Mouse (Mus musculus): Measurements from ENCODE around the gene Tnpo1. TPM values are rescaled to one million over a fixed set of nuclear protein-coding genes. Genes with fewer than 3 reads are reported as not detected.

Tnpo1 gene
- polyA plus RNA-seq (2014; fragmentation: Nextera tagmentation; extraction: Ambion mirVana) = 29.7 and 52.2 TPM in 2 replicates

DNA sequence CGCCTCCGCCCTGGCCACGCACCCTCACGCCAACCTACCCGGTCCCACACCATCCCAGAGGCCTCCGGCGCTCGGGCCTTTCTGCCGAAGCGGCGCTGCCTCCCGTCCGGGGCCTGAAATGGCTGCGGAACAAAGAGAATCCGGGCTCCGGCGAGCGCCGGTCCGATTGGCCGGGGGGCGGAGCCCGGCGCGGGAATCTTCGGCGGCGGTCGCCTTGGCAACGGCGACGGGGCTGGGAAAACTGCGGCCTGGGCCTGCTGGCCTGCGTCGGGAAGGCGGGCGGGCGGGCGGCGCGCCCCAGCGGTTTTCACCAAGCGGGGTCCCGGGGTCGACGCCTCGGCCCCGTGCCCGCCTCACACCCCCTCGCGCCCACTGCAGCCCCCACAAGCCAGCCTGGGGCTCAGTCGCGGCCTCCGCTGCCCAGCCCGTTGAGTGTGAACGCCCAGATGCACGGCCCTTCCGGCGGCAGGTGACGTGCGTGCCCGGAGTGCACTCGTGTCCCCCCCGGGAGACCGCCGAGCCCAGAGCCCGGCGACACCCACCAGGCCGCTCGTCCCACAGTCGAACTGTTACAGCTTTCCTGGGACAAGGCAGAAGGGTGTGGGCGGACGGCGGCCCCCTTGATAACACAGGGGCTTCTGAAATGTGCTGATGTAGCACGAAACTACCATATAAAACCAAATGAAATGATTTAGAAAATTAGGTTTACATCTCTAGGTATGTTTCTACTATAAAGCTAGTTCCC is at the start of gene Tnpo1:
Gene Tnpo1, minus strand, starts transcription at position 172 of the 745 bp plus-strand sequence.
- Histone ChIP-seq H3K27me3 (ENCODE audit: control insufficient read depth, insufficient read depth, low read length) (no peaks in the 10 kb centered on the region), H3K36me3 (ENCODE audit: control insufficient read depth, insufficient read depth, low read length) (peaks cover 9% of the 10 kb centered on the region), H3K9me3 (replicated peaks; ENCODE audit: control insufficient read depth, low read length) (no peaks in the 10 kb centered on the region), H3K4me1 (ENCODE audit: control insufficient read depth, insufficient read depth, low read length) (no peaks in the 10 kb centered on the region), H3K4me3 (ENCODE audit: low read depth, low read length) (peak within 1 kb of the TSS; percentile 99), H3K4me2 (peak within 1 kb of the TSS; percentile 84), H3K27ac (ENCODE audit: low read depth, low read length) (peak within 1 kb of the TSS; percentile 98), H3K9ac (ENCODE audit: low read depth, low read length) (peak within 1 kb of the TSS; percentile 100)
- peak; percentile 92 for ATAC-seq (replicated peaks; ENCODE audit: insufficient number of reproducible peaks, low FRiP score, low TSS enrichment)
- under 1% methylated on average over 74 of the region's 75 CpGs for WGBS (ENCODE audit: insufficient replicate concordance)

DNA sequence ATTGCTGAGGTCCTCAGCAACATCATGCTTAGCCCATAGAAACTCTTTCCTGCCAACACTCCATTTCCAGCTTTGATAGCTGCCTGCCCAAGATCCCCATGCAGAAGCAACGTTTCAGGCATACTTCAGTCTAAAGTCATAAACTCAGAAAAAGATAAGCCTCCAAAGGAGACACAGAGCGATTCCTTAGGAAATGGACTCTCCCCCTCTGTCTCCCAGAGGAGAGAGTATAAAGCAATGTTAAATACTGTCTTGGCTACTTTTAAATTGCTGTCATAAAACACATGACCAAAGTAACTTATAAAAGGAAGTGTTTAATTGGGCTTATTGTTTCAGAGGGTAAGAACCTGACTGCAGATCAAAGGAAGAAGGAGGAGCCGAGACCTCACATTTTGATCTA is 45.9 kb upstream of the Tnpo1 start:
- Histone ChIP-seq H3K36me3 (ENCODE audit: control insufficient read depth, insufficient read depth, low read length) (no peaks in the 10 kb centered on the region), H3K4me1 (ENCODE audit: control insufficient read depth, insufficient read depth, low read length) (0 out of 2 replicates have a peak, but pooled peaks cover 4% of the 10 kb centered on the region), H3K4me3 (ENCODE audit: low read depth, low read length) (no peak overlapping the region), H3K27ac (ENCODE audit: low read depth, low read length) (no peak overlapping the region), H3K9ac (ENCODE audit: low read depth, low read length) (no peak overlapping the region), H3K9me3 (replicated peaks; ENCODE audit: control insufficient read depth, low read length) (no peaks in the 10 kb centered on the region), H3K4me2 (no peak overlapping the region), H3K27me3 (ENCODE audit: control insufficient read depth, insufficient read depth, low read length) (no peaks in the 10 kb centered on the region)
- ATAC-seq (replicated peaks; ENCODE audit: insufficient number of reproducible peaks, low FRiP score, low TSS enrichment) = no peak
- WGBS (ENCODE audit: insufficient replicate concordance) = 75% methylated on average over 3 of the region's 3 CpGs

DNA sequence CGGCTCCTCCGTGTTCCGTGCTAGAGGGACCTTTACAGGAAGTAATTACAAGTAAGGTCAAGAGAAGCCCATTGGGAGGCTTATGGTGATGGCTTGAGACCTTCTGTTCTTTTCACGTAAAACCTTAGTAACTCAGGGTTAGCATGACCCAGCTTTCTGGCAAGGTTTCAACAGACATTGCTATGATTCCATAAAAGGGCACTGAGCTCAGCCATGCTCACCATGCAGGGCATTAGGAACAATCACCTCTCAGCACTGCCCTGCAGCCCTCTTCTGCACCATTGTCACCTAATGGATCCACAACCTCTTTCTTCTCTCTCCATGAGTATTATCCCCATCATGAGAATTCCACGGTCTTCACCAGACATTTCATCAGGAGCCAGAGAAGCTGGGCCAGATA is 45.5 kb upstream of the Tnpo1 start:
- H3K27me3 ChIP-seq (ENCODE audit: control insufficient read depth, insufficient read depth, low read length) = no peaks in the 10 kb centered on the region
- 57% methylated on average over 5 of the region's 5 CpGs for WGBS (ENCODE audit: insufficient replicate concordance)
- H3K27ac ChIP-seq (ENCODE audit: low read depth, low read length) = no peak overlapping the region
- no peak overlapping the region for H3K4me2 ChIP-seq
- no peaks in the 10 kb centered on the region for H3K36me3 ChIP-seq (ENCODE audit: control insufficient read depth, insufficient read depth, low read length)
- no peaks in the 10 kb centered on the region for H3K9me3 ChIP-seq (replicated peaks; ENCODE audit: control insufficient read depth, low read length)
- H3K9ac ChIP-seq (ENCODE audit: low read depth, low read length) = no peak overlapping the region
- no peak overlapping the region for H3K4me3 ChIP-seq (ENCODE audit: low read depth, low read length)
- ATAC-seq (replicated peaks; ENCODE audit: insufficient number of reproducible peaks, low FRiP score, low TSS enrichment) = no peak
- H3K4me1 ChIP-seq (ENCODE audit: control insufficient read depth, insufficient read depth, low read length) = 0 out of 2 replicates have a peak, but pooled peaks cover 4% of the 10 kb centered on the region

DNA sequence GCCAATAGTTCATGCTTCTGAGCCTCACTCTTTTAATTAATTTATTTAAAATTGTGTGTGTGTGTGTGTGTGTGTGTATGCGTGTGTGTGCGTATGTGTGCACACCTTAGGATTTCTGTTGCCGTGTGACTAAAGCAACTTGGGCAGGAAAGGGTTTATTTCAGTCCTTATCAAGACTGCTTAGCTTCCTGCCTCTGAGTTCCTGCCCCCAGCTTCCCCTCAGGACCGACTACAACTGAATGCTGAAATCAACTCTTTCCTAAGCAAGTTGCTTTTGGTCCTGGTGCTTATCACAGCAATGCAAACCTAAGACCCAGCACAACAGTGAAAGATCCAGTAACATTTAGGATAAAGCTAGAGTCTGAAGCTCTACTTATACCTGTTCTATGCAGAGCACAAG is 42.3 kb upstream of the Tnpo1 start:
- H3K27ac ChIP-seq (ENCODE audit: low read depth, low read length) = peak overlapping the region; percentile 24
- no peaks in the 10 kb centered on the region for H3K9me3 ChIP-seq (replicated peaks; ENCODE audit: control insufficient read depth, low read length)
- 0 out of 2 replicates have a peak, but pooled peaks cover 4% of the 10 kb centered on the region for H3K4me1 ChIP-seq (ENCODE audit: control insufficient read depth, insufficient read depth, low read length)
- no peak overlapping the region for H3K4me3 ChIP-seq (ENCODE audit: low read depth, low read length)
- no peak for ATAC-seq (replicated peaks; ENCODE audit: insufficient number of reproducible peaks, low FRiP score, low TSS enrichment)
- no peaks in the 10 kb centered on the region for H3K36me3 ChIP-seq (ENCODE audit: control insufficient read depth, insufficient read depth, low read length)
- 52% methylated on average over 4 of the region's 4 CpGs for whole genome bisulfite sequencing (ENCODE audit: insufficient replicate concordance)
- H3K27me3 ChIP-seq (ENCODE audit: control insufficient read depth, insufficient read depth, low read length) = no peaks in the 10 kb centered on the region
- no peak overlapping the region for H3K4me2 ChIP-seq
- H3K9ac ChIP-seq (ENCODE audit: low read depth, low read length) = no peak overlapping the region

DNA sequence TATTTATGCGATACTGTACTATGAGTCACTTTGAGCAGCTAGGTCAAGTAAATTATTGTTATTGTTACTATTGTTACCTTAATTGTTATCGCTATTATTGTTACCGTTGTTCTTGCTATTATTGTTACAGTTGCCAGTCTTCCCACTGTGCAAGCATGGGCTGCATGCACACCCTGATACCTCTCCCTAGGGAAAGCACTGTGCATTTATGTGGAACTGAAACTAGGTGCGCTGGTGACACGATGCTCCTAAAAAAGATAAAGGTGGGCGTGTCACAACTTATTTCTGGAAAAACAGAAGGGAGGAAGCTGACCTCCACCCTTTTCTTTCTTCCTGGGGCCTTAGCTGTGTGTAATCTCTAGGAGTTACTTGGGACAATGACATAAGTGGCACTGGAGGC is 41.8 kb upstream of the Tnpo1 start:
- 66% methylated on average over 6 of the region's 6 CpGs for WGBS (ENCODE audit: insufficient replicate concordance)
- no peaks in the 10 kb centered on the region for H3K36me3 ChIP-seq (ENCODE audit: control insufficient read depth, insufficient read depth, low read length)
- H3K27ac ChIP-seq (ENCODE audit: low read depth, low read length) = peak overlapping the region; percentile 3
- H3K9ac ChIP-seq (ENCODE audit: low read depth, low read length) = no peak overlapping the region
- no peak for ATAC-seq (replicated peaks; ENCODE audit: insufficient number of reproducible peaks, low FRiP score, low TSS enrichment)
- H3K4me1 ChIP-seq (ENCODE audit: control insufficient read depth, insufficient read depth, low read length) = 0 out of 2 replicates have a peak, but pooled peaks cover 4% of the 10 kb centered on the region
- no peaks in the 10 kb centered on the region for H3K27me3 ChIP-seq (ENCODE audit: control insufficient read depth, insufficient read depth, low read length)
- no peak overlapping the region for H3K4me2 ChIP-seq
- H3K9me3 ChIP-seq (replicated peaks; ENCODE audit: control insufficient read depth, low read length) = no peaks in the 10 kb centered on the region
- H3K4me3 ChIP-seq (ENCODE audit: low read depth, low read length) = no peak overlapping the region

DNA sequence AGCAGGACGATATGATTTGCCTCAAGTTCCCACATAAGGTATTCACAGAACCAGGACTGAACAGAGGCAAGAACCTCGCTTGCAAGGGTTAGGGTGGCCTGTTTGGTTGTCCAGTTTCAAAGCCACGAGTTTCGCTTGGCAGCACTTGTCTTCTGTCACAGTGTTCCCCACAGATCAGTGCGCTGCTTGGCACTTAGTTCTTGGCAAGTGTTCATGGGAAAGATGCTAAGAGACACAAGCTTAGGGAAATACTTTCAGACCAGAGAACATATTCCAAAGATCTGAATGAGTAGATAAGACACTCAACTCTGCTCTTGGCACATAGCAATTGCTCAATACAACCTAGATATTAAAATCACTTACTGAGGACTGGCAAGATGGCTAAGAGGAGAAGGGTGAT is 40.4 kb upstream of the Tnpo1 start:
- Histone ChIP-seq H3K36me3 (ENCODE audit: control insufficient read depth, insufficient read depth, low read length) (no peaks in the 10 kb centered on the region), H3K4me1 (ENCODE audit: control insufficient read depth, insufficient read depth, low read length) (0 out of 2 replicates have a peak, but pooled peaks cover 4% of the 10 kb centered on the region), H3K4me3 (ENCODE audit: low read depth, low read length) (no peak overlapping the region), H3K27me3 (ENCODE audit: control insufficient read depth, insufficient read depth, low read length) (no peaks in the 10 kb centered on the region), H3K4me2 (no peak overlapping the region), H3K9me3 (replicated peaks; ENCODE audit: control insufficient read depth, low read length) (no peaks in the 10 kb centered on the region), H3K27ac (ENCODE audit: low read depth, low read length) (no peak overlapping the region), H3K9ac (ENCODE audit: low read depth, low read length) (no peak overlapping the region)
- 82% methylated on average over 5 of the region's 5 CpGs for WGBS (ENCODE audit: insufficient replicate concordance)
- ATAC-seq (replicated peaks; ENCODE audit: insufficient number of reproducible peaks, low FRiP score, low TSS enrichment) = no peak

DNA sequence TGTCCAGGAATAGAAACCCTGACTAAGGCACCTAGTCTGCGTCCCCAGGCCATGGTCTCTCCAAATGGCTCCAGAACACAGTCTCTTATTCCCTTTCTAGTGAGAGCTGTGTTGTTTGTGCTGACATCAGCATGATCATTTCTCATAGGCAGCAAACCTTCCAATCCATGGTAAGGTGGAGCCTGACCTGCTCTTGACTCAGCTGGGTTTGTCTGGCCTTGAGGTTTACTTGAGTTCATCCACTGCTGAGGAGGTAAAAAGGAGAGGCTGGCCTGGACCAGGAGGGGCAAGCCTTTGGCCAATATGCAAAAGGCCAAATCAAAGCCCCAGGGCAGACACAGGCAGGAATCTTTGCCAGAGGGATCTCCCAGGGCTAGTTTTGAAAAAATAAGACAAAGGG is 37.4 kb upstream of the Tnpo1 start:
- 64% methylated on average over 1 of the region's 1 CpGs for WGBS (ENCODE audit: insufficient replicate concordance)
- 0 out of 2 replicates have a peak, but pooled peaks cover 4% of the 10 kb centered on the region for H3K4me1 ChIP-seq (ENCODE audit: control insufficient read depth, insufficient read depth, low read length)
- no peak for ATAC-seq (replicated peaks; ENCODE audit: insufficient number of reproducible peaks, low FRiP score, low TSS enrichment)

DNA sequence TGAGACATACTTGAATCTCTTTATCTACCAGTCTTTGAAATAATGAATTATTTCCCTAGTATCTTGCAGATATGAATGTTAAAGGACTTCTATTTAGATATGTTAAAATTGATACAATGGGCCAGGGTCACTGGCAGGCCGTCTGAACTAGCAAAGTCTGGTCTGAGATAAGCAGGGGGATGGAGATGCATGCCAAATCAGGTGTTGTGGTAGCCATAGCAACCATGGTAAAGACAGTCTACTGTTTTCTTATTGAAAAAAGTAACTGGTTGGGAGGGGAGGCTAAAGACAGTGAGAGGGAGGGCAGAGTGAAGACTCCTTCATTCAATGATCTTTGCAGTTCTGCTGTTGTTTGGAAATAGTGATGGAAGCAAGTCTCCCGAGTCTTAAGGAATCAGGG is 32.0 kb upstream of the Tnpo1 start:
- H3K27me3 ChIP-seq (ENCODE audit: control insufficient read depth, insufficient read depth, low read length) = no peaks in the 10 kb centered on the region
- no peak overlapping the region for H3K27ac ChIP-seq (ENCODE audit: low read depth, low read length)
- no peak overlapping the region for H3K4me2 ChIP-seq
- H3K36me3 ChIP-seq (ENCODE audit: control insufficient read depth, insufficient read depth, low read length) = no peaks in the 10 kb centered on the region
- no peak overlapping the region for H3K9ac ChIP-seq (ENCODE audit: low read depth, low read length)
- H3K9me3 ChIP-seq (replicated peaks; ENCODE audit: control insufficient read depth, low read length) = no peaks in the 10 kb centered on the region
- no peak for ATAC-seq (replicated peaks; ENCODE audit: insufficient number of reproducible peaks, low FRiP score, low TSS enrichment)
- no peaks in the 10 kb centered on the region for H3K4me1 ChIP-seq (ENCODE audit: control insufficient read depth, insufficient read depth, low read length)
- no peak overlapping the region for H3K4me3 ChIP-seq (ENCODE audit: low read depth, low read length)
- WGBS (ENCODE audit: insufficient replicate concordance) = 46% methylated on average over 2 of the region's 2 CpGs

More for the DNA sequence above, 37.4 kb upstream of the Tnpo1 start:
- Histone ChIP-seq H3K9me3 (replicated peaks; ENCODE audit: control insufficient read depth, low read length) (no peaks in the 10 kb centered on the region), H3K9ac (ENCODE audit: low read depth, low read length) (no peak overlapping the region), H3K27ac (ENCODE audit: low read depth, low read length) (no peak overlapping the region), H3K27me3 (ENCODE audit: control insufficient read depth, insufficient read depth, low read length) (no peaks in the 10 kb centered on the region), H3K36me3 (ENCODE audit: control insufficient read depth, insufficient read depth, low read length) (no peaks in the 10 kb centered on the region), H3K4me3 (ENCODE audit: low read depth, low read length) (no peak overlapping the region), H3K4me2 (no peak overlapping the region)

DNA sequence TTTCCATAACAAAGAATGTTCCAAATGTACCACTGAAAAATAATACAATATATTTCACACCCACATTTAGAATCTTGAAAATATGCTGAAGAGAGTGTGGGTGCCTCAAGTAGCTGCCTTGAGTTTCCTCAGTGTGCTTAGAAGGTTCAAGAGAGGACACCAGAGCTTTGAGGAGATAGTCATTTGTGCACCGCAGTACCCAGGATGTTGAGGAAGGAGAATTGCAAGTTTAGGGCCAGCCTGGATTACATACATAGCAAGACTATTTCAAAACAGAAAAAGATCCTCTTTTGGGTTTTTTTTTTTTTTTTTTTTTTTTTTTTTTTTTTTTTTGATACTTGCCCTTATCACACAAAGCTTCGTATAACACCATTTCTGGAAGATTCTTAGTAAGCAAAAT is 30.0 kb upstream of the Tnpo1 start:
- ATAC-seq (replicated peaks; ENCODE audit: insufficient number of reproducible peaks, low FRiP score, low TSS enrichment) = no peak
- Histone ChIP-seq H3K9me3 (replicated peaks; ENCODE audit: control insufficient read depth, low read length) (no peaks in the 10 kb centered on the region), H3K4me2 (no peak overlapping the region), H3K36me3 (ENCODE audit: control insufficient read depth, insufficient read depth, low read length) (no peaks in the 10 kb centered on the region), H3K4me3 (ENCODE audit: low read depth, low read length) (no peak overlapping the region), H3K27ac (ENCODE audit: low read depth, low read length) (no peak overlapping the region), H3K4me1 (ENCODE audit: control insufficient read depth, insufficient read depth, low read length) (no peaks in the 10 kb centered on the region), H3K27me3 (ENCODE audit: control insufficient read depth, insufficient read depth, low read length) (no peaks in the 10 kb centered on the region), H3K9ac (ENCODE audit: low read depth, low read length) (no peak overlapping the region)
- WGBS (ENCODE audit: insufficient replicate concordance) = 72% methylated on average over 2 of the region's 2 CpGs
